Mouse (Mus musculus) gastrocnemius, postnatal 10 days (tissue): ENCODE data around the gene Fyb2. TPM values are rescaled to one million over a fixed set of nuclear protein-coding genes. Genes with fewer than 3 reads are reported as not detected.

Source experiments
- DNase-seq: peaks from one replicate; pipeline ENCODE4 v3.0.0; 2021; ENCODE audit warnings: mixed read lengths
- long read RNA-seq, 2 experiments: library from polyadenylated mRNA; stranded (forward); transcript quantifications; one replicate each; pipeline ENCODE4 v2.0.0; 2021
- total RNA-seq, 2 experiments: library from RNA; stranded (reverse); gene quantifications; 2 replicates each; pipeline ENCODE4 v1.2.3; 2021

Fyb2 gene
- total RNA-seq, result under 1 TPM in 1 of 2 experiments, not detected in 1; 0.12 TPM
- long read RNA-seq, experiment 1, result 0 reads
- long read RNA-seq, experiment 2, result 0 reads

GRCm38 (mm10) chr4:104913291-104914129 is at the start of gene Fyb2:
Gene Fyb2 (plus strand): TSS chr4:104913456.
- no peak for DNase-seq

GRCm38 (mm10) chr4:104864397-104864796 is 48.9 kb upstream of the Fyb2 start:
- DNase-seq, result no peak

- DNase-seq, result no peak
Observed at GRCm38 (mm10) chr4:104869581-104869980, 43.7 kb upstream of the Fyb2 start.

DNA sequence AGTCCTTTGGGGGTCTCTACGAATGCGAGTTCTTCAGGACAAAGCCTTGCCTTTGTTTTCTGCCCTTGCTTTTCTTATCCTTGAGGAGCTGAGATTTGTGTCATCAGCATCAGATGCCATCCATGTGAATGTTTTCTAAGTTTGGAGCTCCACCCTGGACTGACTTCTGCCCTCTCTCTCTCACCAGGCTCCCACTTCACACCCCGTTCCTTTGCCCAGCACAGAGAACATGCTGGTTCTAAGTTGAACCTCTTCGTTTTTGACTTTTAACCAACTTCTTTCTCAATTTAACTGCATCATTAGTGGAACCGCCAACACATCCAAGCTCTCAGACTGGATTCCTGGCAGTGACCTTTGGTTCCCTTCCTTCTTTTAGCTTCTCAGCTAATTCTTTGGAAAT is 43.1 kb upstream of the Fyb2 start:
- DNase-seq, result no peak

- no peak for DNase-seq
Observed at GRCm38 (mm10) chr4:104875832-104876231, 37.4 kb upstream of the Fyb2 start.

DNA sequence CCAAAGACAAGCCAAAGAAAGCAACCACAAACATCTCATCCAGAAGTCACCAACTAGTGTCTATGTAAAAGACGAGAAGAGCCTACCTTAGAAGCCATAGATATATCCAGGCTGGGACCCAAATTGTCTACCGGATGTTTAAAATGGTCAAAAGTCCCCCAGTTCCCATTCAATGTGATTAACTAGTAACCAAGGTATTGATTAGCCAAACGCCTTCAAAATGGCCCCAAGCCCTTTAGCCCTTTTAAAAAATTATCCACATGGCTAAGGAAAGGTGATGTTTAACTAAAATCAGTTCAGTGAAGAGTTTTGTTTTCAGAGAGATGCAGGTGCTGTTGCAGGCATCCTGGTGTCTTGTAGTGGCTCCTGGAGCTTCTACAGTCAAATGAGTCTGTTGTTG is 36.9 kb upstream of the Fyb2 start, which contains the start of gene C8a:
Gene C8a (minus strand): TSS at position 76 of the 400 bp plus-strand sequence.
- no peak for DNase-seq

- no peak for DNase-seq
Observed at GRCm38 (mm10) chr4:104887486-104887885, 25.8 kb upstream of the Fyb2 start.

DNA sequence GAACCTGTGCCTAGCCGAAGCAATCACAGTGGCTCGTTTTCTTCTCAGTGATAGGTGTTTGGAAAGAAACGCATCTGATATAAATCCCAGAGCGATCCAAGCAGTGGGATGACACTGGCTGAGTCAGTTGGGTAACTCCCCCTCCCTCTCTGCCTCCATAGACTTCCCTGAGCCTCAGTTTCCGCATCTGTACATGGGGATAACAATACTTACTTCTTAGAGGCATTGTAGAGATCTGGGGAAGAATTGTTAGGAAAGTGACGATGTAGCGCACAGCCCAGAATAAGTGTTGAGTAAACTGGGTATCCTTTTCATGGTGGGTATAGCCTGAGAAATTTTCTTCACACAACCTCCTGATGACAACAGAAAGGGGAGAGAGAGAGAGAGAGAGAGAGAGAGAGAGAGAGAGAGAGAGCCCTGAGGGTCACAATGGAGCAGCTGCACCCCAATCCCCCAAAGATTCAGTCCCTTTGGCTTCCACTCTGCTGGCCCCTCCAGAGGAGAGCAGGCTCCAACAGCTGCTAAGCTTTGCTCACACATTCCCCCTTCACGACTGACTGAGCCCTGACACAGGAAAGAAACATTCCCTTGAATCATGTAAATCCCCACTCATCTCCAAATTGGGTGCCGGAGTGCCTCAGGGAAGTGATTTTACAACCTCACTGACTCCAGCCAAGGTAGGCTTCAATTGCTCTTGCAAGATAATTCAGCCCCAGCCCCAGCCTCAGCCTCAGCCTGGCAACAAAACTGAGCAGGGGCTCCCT is 24.6 kb upstream of the Fyb2 start:
- DNase-seq, result no peak

- DNase-seq, result no peak
Observed at GRCm38 (mm10) chr4:104891708-104892107, 21.5 kb upstream of the Fyb2 start.

DNA sequence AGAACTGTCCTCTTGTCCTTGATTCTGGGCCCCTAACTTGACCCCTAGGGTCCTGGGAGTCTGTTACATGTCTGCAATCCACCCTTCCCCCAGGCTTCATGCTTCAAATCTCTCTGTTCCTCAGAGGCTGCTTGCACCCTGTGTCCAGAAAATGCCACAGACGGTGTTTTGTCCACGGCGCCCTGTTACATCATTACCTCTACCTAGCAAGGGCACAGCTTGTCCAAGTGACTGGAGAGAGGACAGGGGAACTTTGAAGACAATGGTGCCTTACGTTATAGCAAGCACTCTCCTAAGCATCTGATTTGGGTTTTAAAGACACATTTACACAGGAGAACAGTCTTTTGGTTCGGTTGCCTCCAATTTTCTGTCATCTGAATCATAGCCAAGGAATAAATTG is 19.7 kb upstream of the Fyb2 start:
- no peak for DNase-seq

DNA sequence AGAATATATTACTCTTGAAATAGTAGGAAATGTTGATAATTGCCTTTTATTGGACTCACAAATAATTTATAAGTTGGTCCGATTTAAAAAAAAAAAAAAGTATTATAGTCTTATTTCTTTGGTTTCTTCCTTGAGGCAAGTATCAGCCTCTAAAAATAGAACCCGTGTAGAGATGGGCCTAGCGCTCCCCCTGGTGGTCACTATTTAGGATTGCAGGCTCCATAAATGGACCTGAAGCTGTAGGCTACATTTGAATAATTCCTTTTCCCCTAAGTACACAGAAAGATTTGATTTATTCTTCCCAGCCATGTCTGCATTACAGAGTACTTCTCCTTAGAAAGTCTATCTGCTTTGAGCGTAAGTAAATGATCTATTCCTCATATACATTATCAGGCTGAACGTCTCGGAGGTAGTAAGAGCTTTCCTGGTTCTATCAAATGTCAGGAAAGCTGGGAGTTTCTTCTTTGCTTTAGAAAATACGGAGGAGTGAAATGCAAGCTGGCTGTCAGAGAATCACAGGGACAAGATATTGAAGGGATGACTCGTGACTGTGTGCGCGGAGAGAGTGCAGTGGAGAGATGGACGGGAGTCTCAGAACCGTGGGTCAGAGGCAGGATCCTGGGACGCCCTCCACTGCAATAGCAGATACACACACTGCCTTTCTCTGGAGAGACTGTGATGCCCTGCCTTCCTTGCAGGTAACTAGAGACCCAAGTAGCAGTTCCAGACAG is 19.1 kb upstream of the Fyb2 start:
- DNase-seq, result peak; percentile 50

DNA sequence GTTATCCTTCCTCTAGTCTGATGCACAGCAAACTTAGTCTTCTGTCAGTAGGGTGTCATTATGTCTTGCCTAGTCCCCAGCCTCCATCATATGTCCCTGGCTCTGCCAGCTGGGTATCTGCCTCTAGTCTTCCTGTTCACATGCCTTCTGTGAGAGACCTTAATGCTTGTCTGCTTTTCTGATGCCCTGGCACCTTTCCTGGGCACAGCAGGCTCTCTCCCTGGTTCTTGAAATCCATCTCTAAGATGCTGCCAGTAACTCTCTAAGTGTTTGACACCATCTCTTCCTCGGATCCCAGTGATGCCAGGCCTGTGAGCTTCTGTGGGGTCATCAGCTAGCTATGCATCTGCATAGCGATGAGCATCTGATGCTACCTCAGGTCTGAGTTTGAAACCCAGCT is 10.4 kb upstream of the Fyb2 start:
- DNase-seq, result no peak

GRCm38 (mm10) chr4:104905049-104905448 is 8.2 kb upstream of the Fyb2 start:
- DNase-seq, result no peak

DNA sequence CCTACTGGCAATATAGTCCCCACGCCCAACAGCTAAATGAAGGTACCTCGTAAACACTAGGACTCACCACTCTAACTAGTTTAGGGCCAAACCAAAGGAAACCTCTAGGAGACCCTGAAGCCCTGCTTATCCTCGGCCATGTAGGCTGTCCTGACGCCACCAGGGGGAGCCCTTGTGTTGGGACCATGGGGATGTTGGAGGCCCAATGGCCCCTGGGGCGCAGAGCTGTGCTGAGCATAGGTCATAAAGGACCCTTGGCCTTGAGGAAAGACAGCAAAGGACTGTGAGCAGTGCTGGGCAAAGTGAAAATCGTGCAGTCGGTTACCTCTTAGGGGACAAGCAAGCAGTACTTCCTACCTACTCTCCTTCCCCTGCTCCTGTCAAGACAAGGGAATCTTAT is 1.6 kb upstream of the Fyb2 start:
- peak; percentile 85 for DNase-seq

DNA sequence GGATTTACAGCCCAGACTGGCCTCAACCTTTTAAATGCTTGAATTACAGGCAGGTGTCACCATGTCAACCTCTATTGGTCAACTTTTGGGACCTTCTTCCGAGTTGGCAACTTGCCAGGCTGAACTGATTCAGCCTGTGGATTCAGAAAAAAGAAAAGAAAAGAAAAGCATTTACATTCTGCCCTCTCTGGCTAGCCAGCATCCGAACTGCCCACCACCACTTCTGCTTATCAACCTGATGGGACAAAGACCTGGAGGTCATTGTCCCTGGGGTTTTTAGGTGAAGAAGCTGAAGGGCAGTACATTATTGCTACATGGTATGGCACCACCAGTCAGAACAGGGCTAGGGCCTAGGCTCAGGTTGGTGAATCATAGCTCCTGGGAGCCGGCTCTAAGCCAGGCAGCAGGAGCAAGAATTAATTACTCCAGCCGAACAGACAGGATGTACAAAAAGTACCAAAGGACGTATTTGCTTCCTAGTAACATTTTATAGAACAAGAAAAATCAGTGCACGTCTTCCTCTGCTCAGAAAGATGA is 1.5 kb downstream of the Fyb2 start:
- DNase-seq, result no peak

GRCm38 (mm10) chr4:104918017-104918416 is 4.8 kb downstream of the Fyb2 start:
- no peak for DNase-seq

- DNase-seq, result no peak
Observed at GRCm38 (mm10) chr4:104925383-104925782, 12.1 kb downstream of the Fyb2 start.

GRCm38 (mm10) chr4:104929165-104929564 is 15.9 kb downstream of the Fyb2 start:
- no peak for DNase-seq

- DNase-seq, result no peak
Observed at GRCm38 (mm10) chr4:104933620-104934019, 20.4 kb downstream of the Fyb2 start.

DNA sequence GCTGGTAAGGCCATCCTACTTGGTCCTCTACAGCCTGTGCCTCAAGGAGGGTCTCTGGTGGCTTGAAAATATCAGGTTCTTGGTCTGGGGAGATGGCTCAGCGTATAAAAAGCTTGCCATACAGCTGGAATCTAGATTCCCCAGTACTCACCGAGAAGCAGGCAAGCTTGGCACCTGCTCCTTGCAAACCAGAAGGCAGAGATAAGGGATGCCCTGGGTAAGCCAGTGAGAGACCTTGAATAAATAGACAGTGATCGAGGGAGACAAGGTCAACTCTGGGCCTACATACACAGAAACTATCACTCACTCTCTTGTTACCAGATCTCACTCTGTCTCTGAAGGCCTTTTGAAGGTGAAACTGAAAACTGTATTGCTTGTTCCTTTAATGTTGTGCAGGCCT is 21.7 kb downstream of the Fyb2 start:
- DNase-seq, result no peak

- no peak for DNase-seq
Observed at GRCm38 (mm10) chr4:104935436-104935835, 22.2 kb downstream of the Fyb2 start.

DNA sequence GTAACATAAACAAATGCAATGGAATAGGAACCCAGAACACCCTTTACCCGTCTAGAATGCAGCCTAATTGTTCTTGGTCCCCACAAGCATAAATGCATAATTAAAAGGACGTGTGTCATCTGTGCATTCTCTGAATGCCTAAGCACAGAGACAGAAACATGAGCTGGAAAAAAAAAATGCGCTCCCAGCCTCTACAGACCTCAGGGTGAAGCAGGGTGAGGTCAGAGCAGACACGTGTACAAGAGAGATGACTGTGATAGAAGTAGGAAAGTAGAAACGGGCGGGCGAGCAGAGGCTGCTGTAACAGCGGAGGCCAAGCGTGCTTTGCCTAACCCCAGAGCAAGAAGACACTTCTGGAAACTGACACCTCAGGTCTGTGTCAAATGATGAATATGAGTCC is 22.8 kb downstream of the Fyb2 start:
- DNase-seq, result no peak
